Mouse (Mus musculus) MEL (cell line): ENCODE data around the gene Megf6.

Source experiments
- BHLHE40 ChIP-seq: IDR thresholded peaks from 2 replicates; pipeline ENCODE4 v1.6.1; 2012; ENCODE audit warnings: low read depth, mild to moderate bottlenecking, inconsistent platforms, low read length, improper control_type of control experiment, borderline replicate concordance
- CHD2 ChIP-seq: IDR thresholded peaks from 2 replicates; pipeline ENCODE4 v1.6.1; 2011; ENCODE audit warnings: low read length, improper control_type of control experiment
- CTCF ChIP-seq, 3 experiments: IDR thresholded peaks in 2 of 3; conservative IDR thresholded peaks in 1 of 3; 2 replicates each; pipeline ENCODE4 v1.5.1; 2011 to 2012; ENCODE audit warnings: low read length in 3 of 3, low read depth in 2 of 3, mild to moderate bottlenecking in 2 of 3, improper control_type of control experiment in 1 of 3, inconsistent platforms in 1 of 3, mixed read lengths in 1 of 3, moderate library complexity in 1 of 3; ENCODE audit not compliant: control insufficient read depth in 1 of 3, insufficient read depth in 1 of 3, poor library complexity in 1 of 3, severe bottlenecking in 1 of 3
- EP300 ChIP-seq, 2 experiments: IDR thresholded peaks; 2 replicates each; pipeline ENCODE4 v1.6.1; 2011; ENCODE audit warnings: improper control_type of control experiment in 2 of 2, low read length in 2 of 2, low read depth in 1 of 2, mild to moderate bottlenecking in 1 of 2
- GATA1 ChIP-seq: IDR thresholded peaks from 2 replicates; pipeline ENCODE4 v1.6.1; 2011; ENCODE audit warnings: low read depth, low read length, improper control_type of control experiment
- MEF2A ChIP-seq: IDR thresholded peaks from 2 replicates; pipeline ENCODE4 v1.6.1; 2014; ENCODE audit warnings: low read depth, mild to moderate bottlenecking, inconsistent platforms, low read length, improper control_type of control experiment; ENCODE audit not compliant: poor library complexity, insufficient replicate concordance, severe bottlenecking; ENCODE audit errors: extremely low read depth
- MXI1 ChIP-seq: IDR thresholded peaks from 2 replicates; pipeline ENCODE4 v1.6.1; 2011; ENCODE audit warnings: mild to moderate bottlenecking, low read depth, low read length, improper control_type of control experiment
- MYC ChIP-seq: IDR thresholded peaks from 2 replicates; pipeline ENCODE4 v1.6.1; 2011; ENCODE audit warnings: low read depth, mild to moderate bottlenecking, low read length, improper control_type of control experiment, moderate library complexity
- NRF1 ChIP-seq: IDR thresholded peaks from 2 replicates; pipeline ENCODE4 v1.6.1; 2014; ENCODE audit warnings: low read depth, mild to moderate bottlenecking, inconsistent platforms, low read length, improper control_type of control experiment, moderate library complexity; ENCODE audit not compliant: poor library complexity, insufficient read depth, severe bottlenecking
- POLR2A ChIP-seq, 2 experiments: IDR thresholded peaks; 2 replicates each; pipeline ENCODE4 v1.6.1; 2011 to 2012; ENCODE audit warnings: low read length in 2 of 2, mild to moderate bottlenecking in 2 of 2, control low read depth in 1 of 2, improper control_type of control experiment in 1 of 2, low read depth in 1 of 2, moderate library complexity in 1 of 2; ENCODE audit not compliant: control insufficient read depth in 1 of 2, insufficient read depth in 1 of 2, poor library complexity in 1 of 2
- POLR2AphosphoS5 ChIP-seq: IDR thresholded peaks from 2 replicates; pipeline ENCODE4 v1.6.1; 2012; ENCODE audit warnings: low read depth, borderline replicate concordance, mild to moderate bottlenecking, inconsistent platforms, low read length, moderate library complexity, mixed read lengths
- SIN3A ChIP-seq: IDR thresholded peaks from 2 replicates; pipeline ENCODE4 v1.6.1; 2012; ENCODE audit warnings: low read length, improper control_type of control experiment, inconsistent platforms
- ZMIZ1 ChIP-seq: IDR thresholded peaks from 2 replicates; pipeline ENCODE4 v1.6.1; 2012; ENCODE audit warnings: low read depth, mild to moderate bottlenecking, inconsistent platforms, low read length, improper control_type of control experiment, moderate library complexity
- ZNF384 ChIP-seq: IDR thresholded peaks from 2 replicates; pipeline ENCODE4 v1.6.1; 2012; ENCODE audit warnings: low read depth, mild to moderate bottlenecking, inconsistent platforms, low read length, improper control_type of control experiment

GRCm38 (mm10) chr4:154237306-154237705, 66.8 kb downstream of the Megf6 start:
- TF ChIP-seq POLR2AphosphoS5 (no peak), EP300 (IDR thresholded peaks at IDR 0.05; ENCODE audit: low read depth in 1 of 2, low read length in 2 of 2) (no peak), CTCF (IDR thresholded peaks at IDR 0.05 in 2 of 3, conservative IDR thresholded peaks at IDR 0.05 in 1 of 3; ENCODE audit: control insufficient read depth in 1 of 3, insufficient read depth in 1 of 3, low read depth in 2 of 3, low read length in 3 of 3, poor library complexity in 1 of 3, severe bottlenecking in 1 of 3) (no peak), ZMIZ1 (no peak), BHLHE40 (no peak), MEF2A (no peak), MYC (no peak), CHD2 (no peak), SIN3A (no peak), ZNF384 (no peak), POLR2A (IDR thresholded peaks at IDR 0.05; ENCODE audit: control insufficient read depth in 1 of 2, insufficient read depth in 1 of 2, low read depth in 1 of 2, low read length in 2 of 2, poor library complexity in 1 of 2) (no peak), MXI1 (no peak), GATA1 (no peak), NRF1 (no peak)
